Mouse (Mus musculus) CH12.LX (cell line): ENCODE measurements around the gene Kcna3. TPM values are rescaled to one million over a fixed set of nuclear protein-coding genes. Genes with fewer than 3 reads are reported as not detected.

Experiments
- DNase-seq: peaks from one replicate; pipeline ENCODE4 v3.0.0-alpha.2; 2013; ENCODE audit errors: extremely low read depth
- H3K27ac ChIP-seq: 2 replicates; pipeline ENCODE4 v1.5.1; 2012; ENCODE audit warnings: low read depth, mild to moderate bottlenecking, control low read depth, moderate library complexity; ENCODE audit not compliant: insufficient read depth
- H3K27me3 ChIP-seq: replicated peaks from 2 replicates; pipeline ENCODE3; 2012; ENCODE audit warnings: inconsistent platforms
- H3K36me3 ChIP-seq, 2 experiments: replicated peaks in 1 of 2; 2 replicates each; pipeline versions ENCODE3 to v1.6.1; 2012; ENCODE audit warnings: inconsistent platforms in 1 of 2, low read length in 1 of 2, mild to moderate bottlenecking in 1 of 2, mixed read lengths in 1 of 2, moderate library complexity in 1 of 2; ENCODE audit not compliant: control insufficient read depth in 1 of 2, insufficient read depth in 1 of 2
- H3K4me1 ChIP-seq, 2 experiments: 2 replicates each; pipeline ENCODE4 v1.6.1; 2012; ENCODE audit warnings: inconsistent platforms in 1 of 2, moderate library complexity in 1 of 2; ENCODE audit not compliant: insufficient read depth in 2 of 2, control insufficient read depth in 1 of 2
- H3K4me2 ChIP-seq: 2 replicates; pipeline ENCODE4 v1.6.1; 2012; ENCODE audit warnings: low read depth, mild to moderate bottlenecking, control low read depth; ENCODE audit not compliant: poor library complexity, insufficient read depth, severe bottlenecking
- H3K4me3 ChIP-seq, 3 experiments: fragments of 150-350 bp in 1 of 3; sonication (generic) in 1 of 3; replicated peaks in 1 of 3; 2 replicates each; pipeline versions ENCODE3 to v1.5.1; 2011 to 2012; ENCODE audit warnings: low read depth in 2 of 3, low read length in 2 of 3, mild to moderate bottlenecking in 2 of 3, moderate library complexity in 2 of 3, control low read depth in 1 of 3, improper control_type of control experiment in 1 of 3, inconsistent platforms in 1 of 3, mixed read lengths in 1 of 3; ENCODE audit not compliant: poor library complexity in 1 of 3
- H3K79me2 ChIP-seq: replicated peaks from 2 replicates; pipeline ENCODE4 v1.6.1; 2012; ENCODE audit warnings: mild to moderate bottlenecking, moderate library complexity; ENCODE audit not compliant: control insufficient read depth, poor library complexity, insufficient read depth, severe bottlenecking; ENCODE audit errors: extremely low read depth
- H3K9ac ChIP-seq: 2 replicates; pipeline ENCODE4 v1.6.1; 2012; ENCODE audit warnings: low read depth, mild to moderate bottlenecking, control low read depth, moderate library complexity; ENCODE audit not compliant: insufficient read depth
- H3K9me3 ChIP-seq: replicated peaks from 2 replicates; pipeline ENCODE3; 2012; ENCODE audit warnings: low read length, inconsistent platforms, mixed read lengths
- CTCF ChIP-seq, 2 experiments: IDR thresholded peaks in 1 of 2; conservative IDR thresholded peaks in 1 of 2; 2 replicates each; pipeline ENCODE4 v1.5.1; 2011 to 2012; ENCODE audit warnings: low read depth in 2 of 2, low read length in 2 of 2, improper control_type of control experiment in 1 of 2, inconsistent platforms in 1 of 2, mild to moderate bottlenecking in 1 of 2, moderate library complexity in 1 of 2
- E2F4 ChIP-seq: IDR thresholded peaks from 2 replicates; pipeline ENCODE4 v1.6.1; 2011; ENCODE audit warnings: low read depth, low read length, improper control_type of control experiment; ENCODE audit not compliant: insufficient replicate concordance
- ETS1 ChIP-seq: conservative IDR thresholded peaks from 2 replicates; pipeline ENCODE4 v1.6.1; 2012; ENCODE audit warnings: low read depth, mild to moderate bottlenecking, inconsistent platforms, low read length, improper control_type of control experiment, moderate library complexity
- IRF4 ChIP-seq: IDR thresholded peaks from 2 replicates; pipeline ENCODE4 v1.6.1; 2014; ENCODE audit warnings: low read depth, mild to moderate bottlenecking, inconsistent platforms, low read length, improper control_type of control experiment
- JUN ChIP-seq: IDR thresholded peaks from 2 replicates; pipeline ENCODE4 v1.6.1; 2011; ENCODE audit warnings: low read depth, mild to moderate bottlenecking, low read length, improper control_type of control experiment, moderate library complexity; ENCODE audit not compliant: insufficient read depth
- JUND ChIP-seq: conservative IDR thresholded peaks from 2 replicates; pipeline ENCODE4 v1.6.1; 2011; ENCODE audit warnings: low read depth, low read length, improper control_type of control experiment
- MAFK ChIP-seq: IDR thresholded peaks from 2 replicates; pipeline ENCODE4 v1.6.1; 2011; ENCODE audit warnings: low read length, improper control_type of control experiment; ENCODE audit not compliant: insufficient replicate concordance
- MAX ChIP-seq: IDR thresholded peaks from 2 replicates; pipeline ENCODE4 v1.6.1; 2011; ENCODE audit warnings: low read length, improper control_type of control experiment
- MAZ ChIP-seq: IDR thresholded peaks from 2 replicates; pipeline ENCODE4 v1.6.1; 2012; ENCODE audit warnings: low read depth, mild to moderate bottlenecking, inconsistent platforms, low read length, improper control_type of control experiment, moderate library complexity
- PAX5 ChIP-seq: IDR thresholded peaks from 2 replicates; pipeline ENCODE4 v1.6.1; 2012; ENCODE audit warnings: low read length, inconsistent platforms, mixed read lengths
- TCF12 ChIP-seq: IDR thresholded peaks from 2 replicates; pipeline ENCODE4 v1.6.1; 2014; ENCODE audit warnings: low read depth, mild to moderate bottlenecking, inconsistent platforms, low read length, improper control_type of control experiment
- USF1 ChIP-seq: IDR thresholded peaks from 2 replicates; pipeline ENCODE4 v1.6.1; 2014; ENCODE audit warnings: low read depth, mild to moderate bottlenecking, inconsistent platforms, low read length, improper control_type of control experiment
- USF2 ChIP-seq: conservative IDR thresholded peaks from 2 replicates; pipeline ENCODE4 v1.6.1; 2011; ENCODE audit warnings: low read depth, low read length, improper control_type of control experiment
- ZC3H11A ChIP-seq: IDR thresholded peaks from 2 replicates; pipeline ENCODE4 v1.6.1; 2012; ENCODE audit warnings: low read depth, mild to moderate bottlenecking, inconsistent platforms, low read length, improper control_type of control experiment
- ZMIZ1 ChIP-seq: IDR thresholded peaks from 2 replicates; pipeline ENCODE4 v1.6.1; 2012; ENCODE audit warnings: low read depth, mild to moderate bottlenecking, inconsistent platforms, low read length, improper control_type of control experiment
- ZNF384 ChIP-seq: IDR thresholded peaks from 2 replicates; pipeline ENCODE4 v1.6.1; 2012; ENCODE audit warnings: low read depth, low read length, improper control_type of control experiment, inconsistent platforms
- dilution Hi-C: fragments of 300-500 bp; cut with MboI; formaldehyde crosslinking; loops from 2 replicates; pipeline ENCODE4 v1.14.3; 2020; ENCODE audit warnings: low sequenced_read_pairs; ENCODE audit not compliant: extremely low pct_unique_long_range_greater_than_20kb, extremely low pct_ligation_motif_present
- in situ Hi-C: fragments of 300-500 bp; cut with MboI; formaldehyde crosslinking; loops from 3 replicates; pipeline ENCODE4 v1.14.3; 2019; ENCODE audit warnings: low sequenced_read_pairs, low pct_ligation_motif_present, low pct_unique_long_range_greater_than_20kb, mixed read lengths
- polyA plus RNA-seq: library from polyadenylated mRNA; unstranded; fragments of >175 nt; gene quantifications from 2 replicates; pipeline ENCODE4 v1.2.1, GENCODE M21; 2012; ENCODE audit warnings: low read depth; ENCODE audit not compliant: insufficient read length
- total RNA-seq, 2 experiments: library from RNA; depleted of rRNA; stranded (reverse); fragments of 300-350 nt in 1 of 2; fragments of >200 nt in 1 of 2; gene quantifications; 2 replicates each; pipeline ENCODE4 v1.2.3; 2012 to 2014

Gene Kcna3
- total and polyA plus RNA-seq, 3 experiments, result 0.85 TPM; not detected in 2

DNA sequence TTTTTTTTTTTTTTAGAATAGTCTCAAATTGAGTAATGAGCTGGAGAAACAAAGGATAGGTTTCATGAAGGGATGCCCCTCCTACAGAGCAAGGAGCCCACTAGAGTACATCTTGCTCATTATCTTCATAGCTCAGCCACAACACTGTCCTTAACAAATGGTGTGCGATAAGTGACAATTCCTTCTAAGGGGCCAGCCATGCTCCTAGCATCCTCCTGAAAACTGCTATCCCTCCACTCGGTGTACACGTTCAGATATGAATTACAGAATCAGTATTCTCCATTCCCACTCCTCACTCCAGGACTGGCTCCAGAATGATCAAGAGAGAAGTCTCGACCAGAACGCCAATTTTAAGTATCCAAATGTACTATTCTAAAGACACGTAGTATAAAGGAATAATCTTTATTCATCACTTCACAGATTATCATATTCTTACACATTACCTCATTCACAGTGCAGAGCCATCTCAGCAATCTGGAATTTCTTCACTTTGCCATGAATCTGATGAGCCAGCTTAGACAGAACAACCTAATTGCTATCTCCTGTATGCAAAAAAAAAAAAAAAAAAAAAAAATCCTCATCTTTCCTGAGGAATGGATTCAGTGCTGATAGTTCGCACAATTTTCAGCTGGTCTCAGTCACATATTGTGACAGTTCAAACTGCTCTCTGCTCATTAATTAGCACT is 30.3 kb downstream of the Kcna3 start:
- H3K4me1 ChIP-seq, result peaks cover 0 to 13% of the 10 kb centered on the region in 2 experiments; a peak in 2 of 4 replicates
- no peak for DNase-seq
- dilution Hi-C loops, result no loop called here
- no peaks in the 10 kb centered on the region for H3K79me2 ChIP-seq
- in situ Hi-C loops, result no loop called here
- no peak overlapping the region for H3K9ac ChIP-seq
- no peaks in the 10 kb centered on the region for H3K27me3 ChIP-seq
- no peak overlapping the region for H3K4me2 ChIP-seq
- no peak overlapping the region for H3K4me3 ChIP-seq
- H3K27ac ChIP-seq, result no peak overlapping the region
- H3K36me3 ChIP-seq, result no peaks in the 10 kb centered on the region
- TF ChIP-seq MAFK, result no peak
- TF ChIP-seq USF1, result no peak
- TF ChIP-seq MAZ, result no peak
- no peak for TF ChIP-seq JUND
- TF ChIP-seq ETS1, result no peak
- no peak for TF ChIP-seq USF2
- no peak for TF ChIP-seq PAX5
- TF ChIP-seq ZC3H11A, result no peak
- no peak for TF ChIP-seq IRF4
- TF ChIP-seq JUN, result no peak
- no peak for TF ChIP-seq CTCF (conservative IDR thresholded peaks at IDR 0.05 in 1 of 2, IDR thresholded peaks at IDR 0.05 in 1 of 2; ENCODE audit: low read depth in 2 of 2, low read length in 2 of 2)
- no peak for TF ChIP-seq MAX
- no peak for TF ChIP-seq TCF12
- TF ChIP-seq E2F4, result no peak
- no peaks in the 10 kb centered on the region for H3K9me3 ChIP-seq

DNA sequence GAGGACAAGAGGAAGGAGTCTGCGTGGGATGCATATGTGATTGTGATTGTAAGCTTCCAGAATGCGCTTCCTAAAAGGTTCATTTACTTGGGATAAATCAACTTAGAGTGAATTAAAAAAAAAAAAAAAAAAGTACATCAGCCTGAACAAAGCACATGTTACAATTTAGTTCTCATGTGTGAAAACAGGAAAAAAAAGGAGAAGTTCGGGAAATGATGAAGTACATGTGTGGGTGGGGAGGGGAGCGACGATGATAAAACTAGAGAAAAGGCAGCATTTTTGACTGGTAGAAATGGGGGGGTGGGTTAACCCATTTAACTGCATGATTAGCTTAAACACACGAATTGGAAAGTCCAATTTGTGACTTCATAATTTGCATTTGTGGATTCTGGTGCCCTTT is 31.3 kb downstream of the Kcna3 start:
- H3K27ac ChIP-seq, result no peak overlapping the region
- H3K36me3 ChIP-seq, result no peaks in the 10 kb centered on the region
- H3K4me3 ChIP-seq, result no peak overlapping the region
- H3K27me3 ChIP-seq, result no peaks in the 10 kb centered on the region
- TF ChIP-seq MAX, result peak; percentile 48; the same call in 1 of the 2 replicates
- no peak for TF ChIP-seq ZMIZ1
- TF ChIP-seq ZNF384, result peak; percentile 63
- H3K9me3 ChIP-seq, result no peaks in the 10 kb centered on the region
- peaks cover 0 to 13% of the 10 kb centered on the region in 2 experiments; a peak in 2 of 4 replicates for H3K4me1 ChIP-seq
- dilution Hi-C loops (no loop called here), in situ Hi-C loops (no loop called here)
- H3K4me2 ChIP-seq, result no peak overlapping the region
- DNase-seq, result no peak
- H3K79me2 ChIP-seq, result no peaks in the 10 kb centered on the region
- no peak overlapping the region for H3K9ac ChIP-seq
